Mouse (Mus musculus) thymus, postnatal 25 days (tissue): ENCODE data around the gene Ccnt2.
"Not testable (repeated sequence)": the region's sequence is repeated elsewhere in the genome, so short reads cannot be mapped to it uniquely, and the experiment has no call there.

ENCODE experiments used
- DNase-seq: peaks from one replicate; pipeline ENCODE4 v3.0.0; 2022

Gene Ccnt2

DNA sequence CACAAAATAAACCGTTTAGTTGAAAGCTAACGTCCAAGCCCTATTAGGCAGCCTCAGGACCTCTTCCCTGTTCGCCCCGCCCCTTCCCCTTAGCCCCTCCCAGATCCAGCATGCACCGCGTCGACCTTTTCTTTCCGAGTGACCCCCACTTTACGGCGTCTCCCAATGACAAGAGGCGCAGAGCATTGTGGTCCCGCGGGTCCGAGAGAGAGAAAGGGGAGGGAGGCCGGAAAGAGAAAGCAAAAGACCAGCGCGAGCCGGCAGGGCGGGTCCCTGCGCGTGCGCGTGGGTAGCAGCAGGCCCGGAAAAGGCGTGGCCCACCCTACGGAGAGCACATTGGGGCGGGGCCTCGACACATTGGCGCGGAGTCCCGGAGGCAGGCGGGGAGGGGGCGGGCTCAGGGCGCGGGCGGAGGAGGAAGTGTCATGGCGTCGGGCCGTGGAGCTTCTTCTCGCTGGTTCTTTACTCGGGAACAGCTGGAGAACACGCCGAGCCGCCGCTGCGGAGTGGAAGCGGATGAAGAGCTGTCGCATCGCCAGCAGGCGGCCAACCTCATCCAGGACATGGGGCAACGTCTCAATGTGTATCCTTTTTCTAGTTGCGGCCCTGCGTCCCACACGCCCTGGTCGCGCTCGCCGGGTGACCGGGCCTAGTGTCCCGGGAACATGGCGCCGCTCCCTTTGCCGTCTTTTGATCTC, at the start of gene Ccnt2:
Ccnt2 (plus strand) TSS at position 362 of the 698 bp plus-strand sequence.
- DNase-seq = peak; percentile 98

DNA sequence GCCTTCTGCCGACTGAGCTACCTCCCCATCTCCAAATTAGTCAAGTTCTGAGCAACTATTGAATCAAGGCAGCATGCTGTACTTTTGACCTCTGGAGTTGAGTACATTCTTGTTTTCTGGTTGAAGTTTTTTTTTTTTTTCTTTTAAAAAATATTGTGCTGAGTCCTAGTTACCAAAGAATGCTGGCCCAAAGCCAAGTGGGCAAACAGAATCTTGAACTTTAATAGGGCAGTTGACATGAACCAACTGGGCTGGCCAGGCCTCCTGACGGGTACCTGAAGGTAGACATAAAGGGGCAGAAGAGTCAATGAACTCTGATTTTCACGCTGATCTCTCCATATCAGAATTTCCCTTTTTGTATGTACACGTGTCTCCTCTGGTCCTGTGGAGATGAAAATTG, 44.9 kb upstream of the Ccnt2 start, which contains the start of gene Acmsd:
Acmsd (plus strand) TSS at position 318 of the 400 bp plus-strand sequence.
- DNase-seq = no peak

DNA sequence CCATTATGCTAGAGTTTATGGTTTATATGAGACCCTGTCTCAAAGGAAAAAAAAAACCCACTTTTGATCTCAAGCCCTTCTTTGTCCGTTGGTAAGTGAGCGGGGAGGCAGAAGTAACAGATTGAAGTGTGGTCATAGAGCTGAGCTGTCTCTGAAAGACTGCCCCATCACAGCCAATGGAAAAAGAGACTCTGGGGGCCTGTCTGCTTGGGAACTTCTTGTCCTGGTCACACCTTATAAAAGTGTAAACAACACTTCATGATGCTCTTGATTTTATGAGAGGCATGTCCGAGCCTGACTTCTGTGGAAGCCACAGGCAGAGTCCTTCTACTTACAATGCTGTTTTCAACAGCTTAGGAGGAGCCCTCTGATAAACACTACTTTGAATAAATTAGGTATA, 42.9 kb upstream of the Ccnt2 start:
- DNase-seq = no peak

DNA sequence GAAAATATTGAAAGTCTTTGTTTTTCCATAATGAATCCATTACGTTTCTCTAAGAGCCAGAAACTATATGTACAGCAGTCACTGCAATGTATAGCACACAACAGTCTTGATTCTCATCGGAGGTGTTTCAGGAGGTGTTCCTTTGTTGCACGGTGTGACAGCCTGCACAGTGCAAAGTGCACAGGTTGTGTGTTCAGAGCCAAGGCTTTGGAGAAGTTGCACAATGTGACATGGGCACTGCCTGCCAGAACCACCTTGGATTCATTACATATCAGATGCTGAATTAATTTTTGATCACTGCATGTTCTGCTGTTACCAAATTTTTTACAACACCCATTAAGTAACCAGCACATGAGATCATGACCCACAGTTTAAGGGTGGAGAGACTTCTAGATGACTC, 41.5 kb upstream of the Ccnt2 start:
- DNase-seq = no peak

DNA sequence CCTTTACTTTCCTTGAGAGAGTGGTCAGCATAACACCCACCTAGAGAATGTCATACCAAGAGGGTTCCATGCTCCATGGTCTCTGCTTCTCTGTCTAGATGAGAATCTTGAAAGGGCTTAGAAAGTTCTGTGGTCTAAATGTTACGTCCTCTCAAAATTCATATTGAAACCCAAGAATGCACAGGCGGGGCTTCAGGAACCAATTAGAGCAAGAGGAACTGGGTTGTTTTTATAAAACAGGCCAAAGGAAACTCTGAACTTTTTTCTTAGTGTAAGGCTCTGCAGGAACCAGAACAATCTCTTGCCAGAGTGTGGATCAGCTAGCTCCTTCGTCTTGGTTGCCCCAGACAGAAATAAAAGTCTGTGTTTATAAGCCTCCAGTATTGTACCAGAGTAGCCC, 41.1 kb upstream of the Ccnt2 start:
- no peak for DNase-seq

DNA sequence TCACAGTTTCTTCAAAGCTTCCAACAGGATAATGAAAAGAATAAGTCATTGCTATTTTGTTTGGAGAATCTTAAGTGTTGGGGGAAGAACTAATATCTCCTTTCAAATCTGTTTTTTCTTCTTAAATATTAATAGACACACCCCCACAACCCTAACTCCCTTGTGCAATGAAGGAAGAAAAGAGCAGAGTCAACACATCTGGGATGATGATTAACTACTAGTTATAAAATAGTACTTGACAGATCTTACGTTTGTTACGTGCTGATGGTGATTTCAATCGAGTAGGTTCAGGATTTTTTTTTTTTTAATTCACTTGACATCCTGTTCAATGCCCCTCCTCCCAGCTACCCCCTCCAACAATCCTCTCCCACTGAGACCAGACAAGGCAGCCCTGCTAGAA, 38.6 kb upstream of the Ccnt2 start:
- DNase-seq = no peak

DNA sequence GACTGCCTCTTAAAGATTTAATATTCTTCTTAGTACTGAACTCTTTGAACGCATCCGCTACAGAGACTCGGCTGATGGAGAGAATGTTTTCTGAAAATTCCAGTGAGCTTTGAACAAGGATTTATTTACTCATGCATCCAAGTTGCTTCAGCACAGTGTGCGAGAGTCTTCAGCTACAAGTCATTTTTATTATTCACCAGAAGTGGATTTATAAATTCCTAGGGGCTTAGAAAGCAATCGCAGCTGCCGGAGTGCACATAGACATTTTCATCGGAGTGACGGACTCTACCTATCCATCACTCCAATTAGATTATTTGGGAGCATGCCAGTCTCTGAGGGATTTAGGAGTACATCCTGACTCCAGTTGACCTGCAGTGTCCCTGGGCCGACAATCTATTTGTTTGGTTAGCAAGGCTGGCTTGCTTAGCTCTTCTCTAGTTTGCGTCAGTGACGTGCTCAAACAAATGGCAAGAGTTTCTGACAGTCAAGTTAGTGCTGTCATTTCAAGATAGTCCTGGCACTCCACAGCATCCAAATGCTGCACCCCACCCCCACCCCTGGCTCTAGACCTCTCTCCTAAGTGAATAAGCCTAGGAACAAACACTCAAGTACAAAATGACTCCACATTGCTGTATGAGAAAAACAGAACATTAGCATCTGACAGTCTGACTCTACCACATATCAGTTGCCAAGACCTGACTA, 23.4 kb upstream of the Ccnt2 start:
- DNase-seq = no peak

DNA sequence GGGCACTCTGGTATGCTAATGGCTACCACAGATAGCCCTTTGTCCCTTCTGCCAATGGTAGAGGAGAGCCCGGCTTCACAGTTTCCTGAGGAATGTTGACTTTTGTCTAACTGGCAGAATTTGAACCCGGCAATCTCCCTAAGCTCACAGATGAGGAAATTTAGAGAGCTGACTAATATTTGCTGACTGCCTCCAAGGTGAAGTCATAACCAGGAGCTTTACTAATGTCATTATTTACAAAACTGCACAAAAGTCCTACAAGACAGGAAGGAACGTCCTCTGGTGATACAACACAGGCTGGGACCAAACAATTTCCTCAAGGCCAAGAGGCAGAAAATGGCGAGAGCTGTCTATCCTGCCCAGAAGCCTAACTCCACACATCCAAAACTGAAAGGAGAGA, 18.2 kb upstream of the Ccnt2 start:
- no peak for DNase-seq

DNA sequence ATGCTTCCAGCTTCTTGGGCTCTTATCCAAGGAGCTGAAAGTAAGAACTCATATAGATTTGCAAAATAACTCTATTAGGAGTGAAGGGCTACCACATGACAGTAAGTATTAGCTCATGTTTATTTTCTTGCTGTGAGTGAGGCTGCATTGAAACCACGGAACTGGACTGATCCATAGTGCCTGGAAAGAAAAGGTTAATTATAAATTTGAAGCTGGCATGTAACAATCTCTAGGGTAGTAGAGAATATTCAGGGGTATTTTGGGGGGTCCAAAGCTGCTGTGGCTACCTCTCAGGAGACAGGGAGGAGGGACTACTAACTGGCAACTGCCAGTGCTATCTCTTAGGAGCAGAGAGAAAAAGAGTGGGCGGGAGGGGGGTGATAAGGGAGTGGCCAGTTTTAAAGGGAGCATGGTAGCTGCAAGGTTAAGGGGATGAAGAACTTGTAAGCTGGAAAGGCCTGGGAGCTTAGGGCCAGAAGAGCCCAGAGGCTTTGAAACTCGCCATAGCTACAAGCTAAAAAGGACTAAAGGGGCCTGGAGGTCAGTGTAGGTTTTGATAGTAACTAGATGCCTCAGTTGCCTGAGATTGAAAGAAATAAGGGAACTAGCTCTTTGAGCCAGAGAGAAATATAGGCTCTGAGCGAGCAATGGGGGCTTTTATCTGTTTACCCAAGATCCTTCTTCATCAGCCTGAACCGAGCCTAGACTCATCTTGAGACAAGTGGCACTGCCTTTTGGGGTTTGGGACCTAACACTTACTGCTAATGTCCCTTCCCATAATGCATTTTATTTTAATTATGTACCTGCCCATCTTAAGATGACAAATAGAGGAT, 17.4 kb upstream of the Ccnt2 start:
- no peak for DNase-seq

DNA sequence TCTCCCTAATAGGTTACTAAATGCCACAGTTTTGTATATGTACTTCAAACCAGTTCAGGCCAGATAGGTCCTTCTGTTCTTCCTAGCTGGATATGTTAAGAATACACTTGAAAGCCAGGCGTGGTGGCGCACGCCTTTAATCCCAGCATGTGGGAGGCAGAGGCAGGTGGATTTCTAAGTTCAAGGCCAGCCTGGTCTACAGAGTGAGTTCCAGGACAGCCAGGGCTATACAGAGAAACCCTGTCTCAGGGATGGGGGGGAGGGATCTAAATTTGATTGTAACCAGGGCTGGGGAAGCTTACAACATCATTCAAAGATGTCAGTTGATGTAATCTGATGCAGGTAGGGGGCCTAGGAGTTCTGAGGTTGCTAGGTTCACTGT, 16.8 kb upstream of the Ccnt2 start:
- not testable (repeated sequence) for DNase-seq

DNA sequence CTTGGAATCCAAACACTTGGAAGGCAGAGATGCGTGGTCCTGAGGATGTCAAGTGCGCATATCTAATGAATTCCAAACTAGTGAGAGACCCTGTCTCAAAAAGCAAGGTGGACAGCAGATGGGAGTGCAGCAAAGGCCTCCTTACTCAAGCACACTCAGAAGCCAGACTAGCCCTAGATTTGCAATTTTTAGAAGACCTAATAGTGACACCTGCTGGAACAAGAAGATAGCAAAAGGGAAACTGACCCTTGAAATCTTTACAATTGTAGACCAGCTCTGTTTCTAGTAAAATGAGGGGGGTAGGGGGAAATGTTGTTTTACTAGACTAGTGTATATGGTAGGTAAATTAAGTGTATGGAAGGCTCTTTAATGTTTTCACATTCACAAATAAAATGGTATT, 8.5 kb upstream of the Ccnt2 start:
- DNase-seq = no peak

DNA sequence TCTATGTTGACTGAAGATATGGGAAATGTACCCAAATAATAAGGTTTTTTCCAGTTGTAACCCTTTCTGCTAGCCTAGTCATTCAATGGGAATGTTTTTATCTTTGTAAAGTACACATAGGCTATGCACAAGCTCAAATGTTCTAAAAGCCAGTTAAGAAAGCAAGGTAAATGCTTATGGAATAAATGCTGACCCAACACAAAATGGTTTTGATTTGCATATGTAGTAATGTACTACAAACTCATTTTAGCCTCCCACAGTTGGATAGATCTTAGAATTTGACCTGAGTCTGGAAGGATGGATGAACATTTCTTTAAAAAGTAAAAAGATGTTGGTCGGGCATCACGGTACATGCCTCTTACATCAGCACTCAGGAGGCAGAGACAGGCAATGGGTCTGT, 7.2 kb upstream of the Ccnt2 start:
- no peak for DNase-seq

DNA sequence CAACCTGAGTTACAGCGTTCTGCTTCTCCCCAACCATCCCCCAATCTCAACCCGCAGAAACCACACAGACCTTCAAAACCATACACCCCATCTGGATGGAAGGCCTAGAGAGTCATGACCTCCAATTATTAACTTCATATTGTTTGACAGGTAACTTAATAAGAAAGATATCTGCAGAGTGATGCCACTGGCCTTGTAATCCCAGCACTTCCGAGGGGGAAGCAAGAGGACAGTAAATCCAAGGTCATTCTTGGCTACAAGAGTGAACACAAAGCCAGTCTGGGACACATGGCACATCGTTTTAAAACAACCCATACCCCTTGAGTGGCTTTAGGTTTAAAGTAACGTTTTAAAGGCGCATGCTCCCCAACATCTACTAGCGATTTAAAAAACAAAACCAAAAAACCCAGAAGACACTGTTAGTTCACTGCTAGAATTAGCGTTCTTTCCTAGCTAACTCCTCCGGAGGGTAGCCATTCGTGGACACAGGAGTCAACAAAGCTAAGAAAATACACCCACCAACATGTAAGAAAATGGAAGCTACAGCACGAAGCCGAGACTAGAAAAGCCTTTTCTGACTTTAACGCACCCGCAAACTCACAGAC, 664 bp upstream of the Ccnt2 start:
- DNase-seq = peak; percentile 4

DNA sequence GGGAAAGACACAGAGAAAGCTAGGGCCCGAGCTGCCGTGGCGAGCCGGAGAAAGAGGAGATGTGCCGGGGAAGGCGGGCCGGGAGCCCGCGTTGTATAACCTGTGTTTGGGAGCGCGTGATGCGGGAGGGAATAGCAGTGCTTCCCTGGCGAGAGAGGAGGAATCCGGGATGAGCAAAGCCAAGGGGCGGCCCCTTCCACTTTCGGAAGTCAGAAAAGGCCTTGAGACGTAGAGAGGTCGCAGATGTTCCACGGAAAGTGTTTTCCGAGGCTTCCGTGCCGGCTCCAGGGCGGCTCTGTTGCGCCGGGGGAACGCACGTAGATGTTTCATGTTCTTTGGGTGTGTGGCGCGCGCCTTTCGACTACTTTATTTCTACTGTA, 527 bp downstream of the Ccnt2 start:
- no peak for DNase-seq

DNA sequence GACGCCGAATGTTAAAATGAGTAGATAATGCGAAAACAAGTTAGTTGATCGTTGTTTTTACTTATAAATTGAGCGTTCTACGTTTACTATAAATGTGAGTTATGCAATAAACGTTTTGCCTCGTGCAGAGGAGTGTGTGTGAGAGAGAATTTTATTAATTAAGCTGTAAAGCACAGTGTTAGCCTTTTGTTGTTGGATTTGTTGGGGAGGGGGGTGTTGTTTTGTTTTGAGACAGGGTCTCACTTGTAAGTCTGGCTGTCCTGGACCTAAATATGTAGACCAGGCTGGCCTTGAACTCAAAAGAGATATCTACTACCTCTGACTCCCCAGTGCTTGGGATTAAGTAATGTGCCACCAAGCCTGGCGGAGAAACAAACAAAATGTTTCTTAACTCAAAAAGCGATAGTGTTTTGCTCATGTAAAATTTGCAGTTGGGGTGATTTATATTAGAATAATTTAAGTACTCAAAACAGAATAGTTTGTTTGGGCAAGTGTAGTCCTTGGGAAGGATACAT, 1.3 kb downstream of the Ccnt2 start:
- DNase-seq = no peak

DNA sequence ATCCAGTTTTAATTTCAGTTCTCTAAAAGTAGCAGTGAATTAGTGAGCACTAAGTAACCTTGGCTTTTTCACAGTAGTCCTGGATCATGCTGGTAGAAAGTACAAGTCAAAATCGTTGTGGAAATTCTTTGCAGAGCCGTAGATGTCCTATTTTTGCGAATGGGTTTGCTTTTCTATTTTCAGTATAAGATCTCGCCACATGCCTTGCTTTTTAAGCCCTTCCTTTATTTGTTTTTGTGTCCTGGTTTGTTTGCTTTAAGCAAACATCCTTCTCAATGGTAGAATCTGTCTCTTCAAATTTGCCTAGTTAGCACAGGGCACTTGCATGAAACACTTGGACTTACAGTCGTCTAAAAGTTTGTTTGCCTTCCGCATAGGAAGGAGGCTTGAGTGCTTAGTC, 2.3 kb downstream of the Ccnt2 start:
- no peak for DNase-seq

DNA sequence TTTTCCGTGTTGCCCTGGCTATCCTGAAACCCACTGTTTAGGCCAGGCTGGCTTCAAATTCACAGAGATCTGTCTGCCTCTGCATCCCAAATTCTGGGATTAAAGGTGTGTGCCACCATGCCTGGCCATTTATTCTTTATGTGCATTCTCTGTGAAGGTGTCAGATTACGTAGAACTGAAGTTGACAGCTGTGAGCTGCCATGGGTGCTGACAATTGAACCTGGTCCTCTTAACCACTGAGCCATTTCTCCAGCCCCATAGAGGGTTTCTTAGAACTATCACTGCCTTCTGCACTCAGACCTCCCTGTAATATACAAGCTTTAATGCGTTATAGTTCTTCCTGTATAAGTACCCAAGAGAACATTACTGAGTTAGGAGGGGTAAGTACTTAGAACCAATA, 4.6 kb downstream of the Ccnt2 start:
- DNase-seq = no peak

DNA sequence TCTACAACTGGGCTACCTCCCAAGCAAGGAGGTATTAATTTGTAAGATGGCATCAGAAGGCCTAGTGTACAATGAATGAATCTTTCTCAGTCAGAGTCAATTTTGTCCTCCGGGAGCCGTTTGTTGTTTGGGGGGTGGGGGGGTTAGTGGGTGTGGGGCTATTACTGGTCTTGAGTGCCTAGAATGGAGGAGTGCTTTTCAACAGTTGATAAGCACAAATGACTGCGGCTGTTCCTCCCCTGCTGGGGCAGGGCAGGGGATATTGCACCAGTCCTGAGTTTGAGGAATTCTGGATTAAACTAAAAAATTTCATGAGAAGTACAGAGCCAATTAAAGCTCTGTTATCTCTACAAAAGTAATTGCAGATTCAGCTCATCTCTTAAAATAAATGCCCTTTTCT, 6.2 kb downstream of the Ccnt2 start:
- no peak for DNase-seq

DNA sequence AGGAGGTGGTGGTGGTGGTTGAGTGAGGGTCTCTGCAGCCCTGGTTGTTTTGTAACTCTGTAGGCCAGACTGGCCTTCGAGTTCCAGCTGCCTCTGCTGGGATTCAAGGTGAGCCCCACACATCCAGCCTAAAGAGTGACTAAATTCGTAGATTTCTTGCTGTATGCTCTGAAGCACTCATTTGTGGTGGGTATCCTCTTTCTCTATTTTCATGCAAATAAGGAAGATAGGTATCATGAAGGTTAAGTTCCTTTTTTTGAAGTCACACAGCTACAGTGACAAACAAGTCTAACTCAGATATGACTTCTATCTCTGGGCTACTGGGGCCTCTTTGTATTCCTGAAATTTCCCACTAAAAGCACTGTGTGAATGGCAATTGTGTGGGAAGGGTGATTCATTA, 6.9 kb downstream of the Ccnt2 start:
- no peak for DNase-seq

DNA sequence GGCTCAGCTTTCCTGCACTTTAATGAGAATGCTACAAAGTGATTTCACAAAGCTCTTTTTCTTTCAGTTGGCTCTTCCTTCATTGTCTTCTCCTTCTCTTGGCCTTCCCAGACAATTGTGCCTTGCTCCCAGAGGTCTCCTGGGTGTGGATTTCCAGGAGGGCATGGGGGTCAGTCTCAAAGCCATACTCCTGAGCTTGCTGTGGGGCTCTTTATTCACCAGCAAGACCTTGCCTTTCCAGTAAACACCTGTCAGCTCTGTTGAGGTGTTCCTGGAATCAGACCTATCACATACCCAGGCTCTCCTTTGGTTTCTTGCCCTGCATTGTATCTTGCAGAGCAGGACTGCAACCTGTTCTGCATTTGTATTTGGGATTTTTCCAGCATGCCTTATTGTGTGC, 9.9 kb downstream of the Ccnt2 start:
- no peak for DNase-seq

DNA sequence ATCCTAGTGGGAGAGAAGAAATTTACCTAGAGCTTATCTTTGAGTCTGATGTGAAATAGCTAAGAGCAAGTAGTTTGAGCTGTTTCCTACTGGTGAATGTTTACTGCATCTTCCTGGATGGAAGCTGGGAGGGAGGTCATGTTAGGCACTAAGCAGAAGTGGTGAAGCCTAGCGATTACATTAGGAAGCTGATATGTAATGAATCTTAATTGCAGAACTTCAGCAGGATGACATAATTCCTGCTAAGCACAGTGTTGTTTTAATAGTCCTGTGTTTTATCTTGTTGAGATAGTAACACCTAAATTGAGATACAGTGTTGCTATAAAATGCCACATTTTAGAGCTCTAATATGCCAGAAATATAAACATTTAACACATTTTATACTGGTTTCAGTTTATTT, 11.9 kb downstream of the Ccnt2 start:
- no peak for DNase-seq

DNA sequence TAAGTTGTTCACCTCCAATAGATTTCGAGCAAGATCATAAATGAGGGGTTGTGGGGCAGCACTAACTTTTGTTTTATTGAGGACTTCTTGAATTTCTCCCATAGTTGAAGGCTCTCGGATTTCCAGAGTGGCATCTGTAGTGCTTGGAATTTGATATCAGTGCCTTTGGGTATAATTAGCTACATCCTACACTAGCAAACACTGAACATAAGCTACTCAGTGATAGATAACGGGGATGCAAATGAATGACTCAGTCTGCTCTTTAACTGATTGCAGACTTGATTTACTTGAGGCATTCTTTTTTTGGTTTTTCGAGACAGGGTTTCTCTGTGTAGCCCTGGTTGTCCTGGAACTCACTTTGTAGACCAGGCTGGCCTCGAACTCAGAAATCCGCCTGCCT, 15.0 kb downstream of the Ccnt2 start:
- no peak for DNase-seq

DNA sequence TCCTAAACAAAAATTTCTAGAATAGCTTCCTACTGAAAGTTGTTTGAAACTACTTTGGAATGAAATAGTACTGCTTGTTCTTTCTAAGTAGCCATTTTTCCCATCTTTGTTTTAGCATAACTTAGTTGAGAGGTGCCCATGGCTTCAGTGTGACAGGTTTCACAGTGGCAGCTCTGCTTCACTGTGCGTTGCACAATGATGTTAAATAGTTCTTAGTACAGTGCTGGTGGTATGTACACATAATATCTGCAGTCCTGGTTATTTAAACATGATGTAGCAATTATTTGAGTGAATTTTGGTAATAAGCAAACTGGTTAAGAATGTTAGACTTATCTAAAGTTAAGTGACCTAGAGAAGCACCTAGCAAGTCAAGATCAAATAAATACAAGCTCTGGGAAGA, 19.5 kb downstream of the Ccnt2 start:
- DNase-seq = no peak
